Mouse (Mus musculus) induced T-regulatory cell, adult 2 months (primary cell): ENCODE results near the gene Birc5.

Source experiments
- DNase-seq: peaks from one replicate; pipeline ENCODE4 v3.0.0-alpha.2; 2012; ENCODE audit warnings: low read depth

Birc5 gene

GRCm38 (mm10) chr11:117855975-117856374 is 6.9 kb downstream of the Birc5 start:
- no peak for DNase-seq

GRCm38 (mm10) chr11:117857462-117857861 is 8.4 kb downstream of the Birc5 start:
- no peak for DNase-seq

- no peak for DNase-seq
Measured at GRCm38 (mm10) chr11:117858392-117858791, 9.3 kb downstream of the Birc5 start.

GRCm38 (mm10) chr11:117860601-117861000 is 11.6 kb downstream of the Birc5 start, which contains the start of gene Tmem235:
Gene Tmem235, plus strand, starts transcription at chr11:117860752.
- peak; percentile 53 for DNase-seq

- DNase-seq, result no peak
Measured at GRCm38 (mm10) chr11:117863174-117863856, 14.3 kb downstream of the Birc5 start.

GRCm38 (mm10) chr11:117864805-117865204 is 15.8 kb downstream of the Birc5 start:
- no peak for DNase-seq

- DNase-seq, result no peak
Measured at GRCm38 (mm10) chr11:117865988-117866387, 16.9 kb downstream of the Birc5 start.

GRCm38 (mm10) chr11:117870688-117871365 is 21.8 kb downstream of the Birc5 start:
- DNase-seq, result peak; percentile 95

- no peak for DNase-seq
Measured at GRCm38 (mm10) chr11:117871376-117871775, 22.3 kb downstream of the Birc5 start.

- peak; percentile 95 for DNase-seq
Measured at GRCm38 (mm10) chr11:117871911-117872584, 23.0 kb downstream of the Birc5 start.

- DNase-seq, result peak; percentile 72
Measured at GRCm38 (mm10) chr11:117872861-117873608, 24.0 kb downstream of the Birc5 start, which contains the start of gene Tha1. Gene Tha1, minus strand, starts transcription at chr11:117873481.

- DNase-seq, result peak; percentile 76
Measured at GRCm38 (mm10) chr11:117874419-117874818, 25.4 kb downstream of the Birc5 start.

- DNase-seq, result no peak
Measured at GRCm38 (mm10) chr11:117875681-117876080, 26.6 kb downstream of the Birc5 start.

- peak; percentile 84 for DNase-seq
Measured at GRCm38 (mm10) chr11:117877917-117878745, 29.1 kb downstream of the Birc5 start.

- DNase-seq, result peak; percentile 47
Measured at GRCm38 (mm10) chr11:117878892-117879291, 29.8 kb downstream of the Birc5 start.

- DNase-seq, result no peak
Measured at GRCm38 (mm10) chr11:117879676-117880075, 30.6 kb downstream of the Birc5 start.

- no peak for DNase-seq
Measured at GRCm38 (mm10) chr11:117880336-117880976, 31.4 kb downstream of the Birc5 start.

- no peak for DNase-seq
Measured at GRCm38 (mm10) chr11:117880977-117881358, 31.9 kb downstream of the Birc5 start.

- DNase-seq, result peak; percentile 68
Measured at GRCm38 (mm10) chr11:117881787-117882186, 32.7 kb downstream of the Birc5 start.

GRCm38 (mm10) chr11:117882208-117882607 is 33.2 kb downstream of the Birc5 start:
- DNase-seq, result no peak

- no peak for DNase-seq
Measured at GRCm38 (mm10) chr11:117886000-117886399, 36.9 kb downstream of the Birc5 start.
